Mouse (Mus musculus) ES-Bruce4 (cell line): ENCODE measurements at regions not wholly inside any gene's neighbourhood (a gene's known extent, or its start where the extent isn't known, plus 50 kb on each side); places are given as distances from the start of the nearest gene placed in this dataset.

Experiments
- CTCF ChIP-seq: IDR thresholded peaks from one replicate; pipeline ENCODE4 v1.8.1; 2011; ENCODE audit warnings: low read depth, low read length
- POLR2A ChIP-seq: IDR thresholded peaks from one replicate; pipeline ENCODE4 v1.8.1; 2011; ENCODE audit warnings: low read length; ENCODE audit not compliant: insufficient read depth

DNA sequence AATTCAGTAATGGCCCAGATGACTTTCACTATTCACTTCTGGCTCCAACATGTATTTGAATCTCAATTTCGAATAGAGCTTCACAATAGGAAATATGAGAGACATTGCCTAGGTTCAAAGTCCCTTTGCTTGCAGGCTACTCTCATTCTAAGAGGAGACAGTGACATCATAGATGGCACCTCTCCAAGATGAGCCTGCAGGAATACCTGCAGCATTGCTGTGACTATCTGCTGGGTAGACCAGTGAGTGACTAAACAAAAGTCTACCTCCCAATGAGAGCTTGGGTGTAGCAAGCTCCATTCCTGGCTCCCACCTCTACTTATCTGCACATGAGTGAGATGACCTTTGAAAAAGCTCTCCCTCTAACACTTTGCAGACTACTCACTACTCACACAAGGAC is 1632.6 kb upstream of the Gm6569 start:
- TF ChIP-seq CTCF (no peak), POLR2A (no peak)
